22 mouse cellular contexts compared by ENCODE assay signal in genomic region chr16:48720259-48720658, GRCm38 (mm10). TPM values are rescaled to one million over a fixed set of nuclear protein-coding genes. Genes with fewer than 3 reads are reported as not detected.
DNase-seq lines count a peak whose midpoint lies in the region; ATAC-seq and TF ChIP-seq lines count a peak whose summit lies in the region.
"Had no signal": no experiment of that assay in that cellular context is flagged by ENCODE, and none has a peak within 500 bp of the region (broad histone marks: within the 10 kb centered on the region; RNA-seq: fewer than 3 reads in every experiment).

No protein-coding gene starts in this region.

- no peaks in the 10 kb centered on the region for H3K36me3 ChIP-seq in forebrain, embryonic 14.5 days (ENCODE audit: control insufficient read depth, insufficient read depth, low read length)
- no peaks in the 10 kb centered on the region for H3K36me3 ChIP-seq in forebrain, embryonic 15.5 days
- H3K36me3 ChIP-seq in forebrain, postnatal 0 days (ENCODE audit: insufficient read depth) = no peaks in the 10 kb centered on the region
- H3K36me3 ChIP-seq in forebrain, embryonic 11.5 days (ENCODE audit: control insufficient read depth, insufficient read depth, low read length) = no peaks in the 10 kb centered on the region
- H3K36me3 ChIP-seq: embryonic facial prominence, embryonic 13.5 days; embryonic facial prominence, embryonic 15.5 days had no signal

- H3K9ac ChIP-seq in forebrain, embryonic 14.5 days (ENCODE audit: low read length) = no peak overlapping the region
- no peak overlapping the region for H3K9ac ChIP-seq in forebrain, embryonic 15.5 days (replicated peaks)
- no peak overlapping the region for H3K9ac ChIP-seq in forebrain, postnatal 0 days
- no peak overlapping the region for H3K9ac ChIP-seq in forebrain, embryonic 11.5 days (ENCODE audit: low read length)
- H3K9ac ChIP-seq: embryonic facial prominence, embryonic 13.5 days; embryonic facial prominence, embryonic 15.5 days had no signal

- peak; percentile 50 for ATAC-seq in forebrain, embryonic 14.5 days
- ATAC-seq in forebrain, embryonic 15.5 days (replicated peaks) = no peak; the same call in 1 of the 2 replicates
- peak; percentile 50; the same call in 1 of the 2 replicates for ATAC-seq in forebrain, postnatal 0 days
- no peak for ATAC-seq in forebrain, embryonic 11.5 days (replicated peaks; ENCODE audit: low FRiP score)

- H3K4me2 ChIP-seq in forebrain, embryonic 14.5 days (ENCODE audit: low read length) = no peak overlapping the region
- H3K4me2 ChIP-seq in forebrain, embryonic 15.5 days (replicated peaks) = no peak overlapping the region
- no peak overlapping the region for H3K4me2 ChIP-seq in forebrain, postnatal 0 days (ENCODE audit: low read depth)
- no peak overlapping the region for H3K4me2 ChIP-seq in forebrain, embryonic 11.5 days (ENCODE audit: low read depth, low read length, severe bottlenecking)
- H3K4me2 ChIP-seq: embryonic facial prominence, embryonic 13.5 days; embryonic facial prominence, embryonic 15.5 days had no signal

- H3K4me1 ChIP-seq in forebrain, embryonic 14.5 days (ENCODE audit: control insufficient read depth, insufficient read depth, low read length) = no peaks in the 10 kb centered on the region
- no peaks in the 10 kb centered on the region for H3K4me1 ChIP-seq in forebrain, embryonic 15.5 days
- no peaks in the 10 kb centered on the region for H3K4me1 ChIP-seq in forebrain, postnatal 0 days (ENCODE audit: insufficient read depth)
- no peaks in the 10 kb centered on the region for H3K4me1 ChIP-seq in forebrain, embryonic 11.5 days (replicated peaks; ENCODE audit: control insufficient read depth, insufficient read depth, low read length)
- H3K4me1 ChIP-seq: embryonic facial prominence, embryonic 13.5 days; embryonic facial prominence, embryonic 15.5 days had no signal

- H3K4me3 ChIP-seq in forebrain, embryonic 14.5 days (ENCODE audit: low read depth, low read length) = no peak overlapping the region
- no peak overlapping the region for H3K4me3 ChIP-seq in forebrain, embryonic 15.5 days
- no peak overlapping the region for H3K4me3 ChIP-seq in forebrain, postnatal 0 days (ENCODE audit: low read depth, low read length)
- no peak overlapping the region for H3K4me3 ChIP-seq in forebrain, embryonic 11.5 days (ENCODE audit: low read depth, low read length)
- H3K4me3 ChIP-seq: embryonic facial prominence, embryonic 13.5 days; embryonic facial prominence, embryonic 15.5 days; erythroblast, embryonic 14.5 days; gastrocnemius, adult 2 months had no signal

- peak; percentile 42 for DNase-seq in forebrain, embryonic 14.5 days (ENCODE audit: low spot score)
- no peak for DNase-seq in forebrain, postnatal 0 days
- DNase-seq in forebrain, embryonic 11.5 days (ENCODE audit: low spot score) = no peak
- DNase-seq in adrenal gland, postnatal 14 days = no peak
- DNase-seq: adrenal gland, adult 2 months; adrenal gland, postnatal 10 days; adrenal gland, postnatal 36 days; cerebellum, adult 11 months; cerebellum, adult 18-20 months; cerebellum, adult 8-10 months; cerebellum, adult 9-11 months; cerebellum, postnatal 14 days; cerebellum, postnatal 36 days; gastrocnemius, adult 2 months had no signal

- TF ChIP-seq CTCF in forebrain, postnatal 0 days (IDR thresholded peaks at IDR 0.05; ENCODE audit: low read depth) = no peak

- H3K9me3 ChIP-seq in forebrain, embryonic 14.5 days (replicated peaks; ENCODE audit: control insufficient read depth, low read length) = no peaks in the 10 kb centered on the region
- no peaks in the 10 kb centered on the region for H3K9me3 ChIP-seq in forebrain, embryonic 15.5 days
- no peaks in the 10 kb centered on the region for H3K9me3 ChIP-seq in forebrain, postnatal 0 days (ENCODE audit: low read length)
- no peaks in the 10 kb centered on the region for H3K9me3 ChIP-seq in forebrain, embryonic 11.5 days (ENCODE audit: control insufficient read depth, low read length)
- H3K9me3 ChIP-seq: embryonic facial prominence, embryonic 13.5 days; embryonic facial prominence, embryonic 15.5 days had no signal

- H3K27ac ChIP-seq in forebrain, embryonic 14.5 days (ENCODE audit: low read depth, low read length) = no peak overlapping the region
- H3K27ac ChIP-seq in forebrain, embryonic 15.5 days (replicated peaks) = no peak overlapping the region
- no peak overlapping the region for H3K27ac ChIP-seq in forebrain, postnatal 0 days (ENCODE audit: low read depth, low read length)
- H3K27ac ChIP-seq in forebrain, embryonic 11.5 days (ENCODE audit: low read depth, low read length) = no peak overlapping the region
- H3K27ac ChIP-seq: embryonic facial prominence, embryonic 13.5 days; embryonic facial prominence, embryonic 15.5 days; gastrocnemius, adult 2 months had no signal

- 59% methylated on average over 3 of the region's 3 CpGs for WGBS in forebrain, embryonic 14.5 days
- WGBS in forebrain, embryonic 15.5 days = 49% methylated on average over 3 of the region's 3 CpGs
- WGBS in forebrain, postnatal 0 days = 51% methylated on average over 3 of the region's 3 CpGs
- WGBS in forebrain, embryonic 11.5 days = 79% methylated on average over 3 of the region's 3 CpGs

- H3K27me3 ChIP-seq in forebrain, embryonic 14.5 days (replicated peaks; ENCODE audit: control insufficient read depth, insufficient read depth, low read length) = no peaks in the 10 kb centered on the region
- H3K27me3 ChIP-seq in forebrain, embryonic 15.5 days = no peaks in the 10 kb centered on the region
- no peaks in the 10 kb centered on the region for H3K27me3 ChIP-seq in forebrain, postnatal 0 days (ENCODE audit: insufficient read depth, low read length)
- no peaks in the 10 kb centered on the region for H3K27me3 ChIP-seq in forebrain, embryonic 11.5 days (ENCODE audit: control insufficient read depth, insufficient read depth, low read length)
- H3K27me3 ChIP-seq: embryonic facial prominence, embryonic 13.5 days; embryonic facial prominence, embryonic 15.5 days had no signal

RNA-seq across cellular contexts. Expression of gene Trat1, which starts 51.6 kb away (rescaled TPM):
- polyA plus RNA-seq in forebrain, embryonic 14.5 days (2014; fragmentation: Nextera tagmentation; extraction: Ambion mirVana) = 0.25 TPM in 1 of 2 replicates, not detected in the other
- polyA plus RNA-seq in forebrain, embryonic 15.5 days (2015; fragmentation: Nextera tagmentation; extraction: Ambion mirVana) = not detected in 2 replicates
- 0.05 and 0.15 TPM in 2 replicates for total RNA-seq in forebrain, postnatal 0 days (2014; rRNA removed)
- not detected in 2 replicates for polyA plus RNA-seq in forebrain, postnatal 0 days (2015; fragmentation: Nextera tagmentation; extraction: Ambion mirVana)
- polyA plus RNA-seq in forebrain, embryonic 11.5 days (2014; fragmentation: Nextera tagmentation; extraction: Ambion mirVana) = not detected in 2 replicates
- 1.3 TPM in 1 of 2 replicates, not detected in the other for total RNA-seq in adrenal gland, postnatal 14 days (2021)
- total RNA-seq: adrenal gland, adult 2 months; adrenal gland, postnatal 36 days; ES-E14; gastrocnemius, adult 2 months; MEL had no signal
- polyA plus RNA-seq: adrenal gland, adult 2 months; C2C12; embryonic facial prominence, embryonic 11.5 days; embryonic facial prominence, embryonic 13.5 days; embryonic facial prominence, embryonic 15.5 days; erythroblast, embryonic 14.5 days had no signal

Comparison
In these comparisons a context has a peak if more than half of its experiments do, and no peak if none do; other contexts are left out.
1. ATAC-seq: peak in forebrain, embryonic 14.5 days (single experiment) and forebrain, postnatal 0 days (single experiment); none in forebrain, embryonic 15.5 days (single experiment) and forebrain, embryonic 11.5 days (single experiment).